Mouse (Mus musculus) liver, embryonic 11.5 days (tissue): ENCODE data around the gene Cd5. TPM values are rescaled to one million over a fixed set of nuclear protein-coding genes. Genes with fewer than 3 reads are reported as not detected.

Experiments used
- ATAC-seq: fragments of 200-750 bp; cut with Nextera tagmentation; replicated peaks from 2 replicates; pipeline ENCODE4 v1.8.0; 2017; ENCODE audit warnings: moderate number of reproducible peaks, mild to moderate bottlenecking, moderate TSS enrichment, moderate library complexity; ENCODE audit not compliant: low FRiP score
- DNase-seq: peaks from one replicate; pipeline ENCODE4 v3.0.0-alpha.2; 2017; ENCODE audit warnings: low spot score
- H3K27ac ChIP-seq: fragments of 300-500 bp; sonication (generic); 2 replicates; pipeline ENCODE4 v1.5.1; 2014; ENCODE audit warnings: mild to moderate bottlenecking, low read depth, low read length, control low read depth
- H3K27me3 ChIP-seq: fragments of 300-500 bp; sonication (generic); replicated peaks from 2 replicates; pipeline ENCODE4 v1.6.1; 2014; ENCODE audit warnings: low read length, mixed read lengths; ENCODE audit not compliant: control insufficient read depth, insufficient read depth
- H3K36me3 ChIP-seq: fragments of 300-500 bp; sonication (generic); 2 replicates; pipeline ENCODE4 v1.6.1; 2014; ENCODE audit warnings: mild to moderate bottlenecking, low read length, moderate library complexity, mixed read lengths; ENCODE audit not compliant: control insufficient read depth, insufficient read depth
- H3K4me1 ChIP-seq: fragments of 300-500 bp; sonication (generic); replicated peaks from 2 replicates; pipeline ENCODE4 v1.6.1; 2014; ENCODE audit warnings: low read length, mixed read lengths; ENCODE audit not compliant: control insufficient read depth, insufficient read depth
- H3K4me2 ChIP-seq: fragments of 300-500 bp; sonication (generic); 2 replicates; pipeline ENCODE4 v1.6.1; 2014; ENCODE audit warnings: mild to moderate bottlenecking, control low read depth, moderate library complexity
- H3K4me3 ChIP-seq: fragments of 300-500 bp; sonication (generic); 2 replicates; pipeline ENCODE4 v1.5.1; 2014; ENCODE audit warnings: low read depth, low read length, control low read depth
- H3K9ac ChIP-seq: fragments of 300-500 bp; sonication (generic); 2 replicates; pipeline ENCODE4 v1.6.1; 2014; ENCODE audit warnings: low read depth, low read length, control low read depth
- H3K9me3 ChIP-seq: fragments of 300-500 bp; sonication (generic); 2 replicates; pipeline ENCODE4 v1.6.1; 2016; ENCODE audit warnings: low read length, inconsistent platforms, mixed read lengths; ENCODE audit not compliant: control insufficient read depth
- WGBS: fragments of 180-500 bp; shearing (Covaris S2); extraction: QIAGEN DNeasy Blood & Tissue Kit; methylation state at CpG from one replicate; pipeline ENCODE4 v1.1.7; 2014; 5-methylcytosine and 5-hydroxymethylcytosine counted together
- polyA plus RNA-seq: library from polyadenylated mRNA; unstranded; fragments of >200 nt; fragmentation: Nextera tagmentation; extraction: Ambion mirVana; gene quantifications from 2 replicates; pipeline ENCODE4 v1.2.1, GENCODE M21; 2014

Gene Cd5
- polyA plus RNA-seq, 1 experiment from 2014 or later, result not detected

- H3K4me2 ChIP-seq, result no peak overlapping the region
Measured at GRCm38 (mm10) chr19:10762468-10762867, 23.7 kb upstream of the Cd5 start.

GRCm38 (mm10) chr19:10761794-10762415 lies 23.1 kb upstream of the Cd5 start:
- no peak overlapping the region for H3K4me3 ChIP-seq
- no peaks in the 10 kb centered on the region for H3K9me3 ChIP-seq
- H3K36me3 ChIP-seq, result no peaks in the 10 kb centered on the region
- no peak overlapping the region for H3K27ac ChIP-seq
- H3K9ac ChIP-seq, result no peak overlapping the region
- ATAC-seq (no peak), DNase-seq (no peak)
- H3K27me3 ChIP-seq, result no peaks in the 10 kb centered on the region
- no peaks in the 10 kb centered on the region for H3K4me1 ChIP-seq
- no peak overlapping the region for H3K4me2 ChIP-seq
- whole genome bisulfite sequencing, result 76% methylated on average over 8 of the region's 8 CpGs

More at GRCm38 (mm10) chr19:10762468-10762867, 23.7 kb upstream of the Cd5 start:
- ATAC-seq (no peak), DNase-seq (no peak)
- Histone ChIP-seq H3K27ac (no peak overlapping the region), H3K36me3 (no peaks in the 10 kb centered on the region), H3K27me3 (no peaks in the 10 kb centered on the region), H3K4me3 (no peak overlapping the region), H3K9me3 (no peaks in the 10 kb centered on the region), H3K9ac (no peak overlapping the region), H3K4me1 (no peaks in the 10 kb centered on the region)
- 71% methylated on average over 6 of the region's 6 CpGs for WGBS

GRCm38 (mm10) chr19:10759983-10760831 lies 21.4 kb upstream of the Cd5 start:
- Histone ChIP-seq H3K9me3 (no peaks in the 10 kb centered on the region), H3K4me2 (no peak overlapping the region), H3K4me1 (no peaks in the 10 kb centered on the region), H3K27ac (no peak overlapping the region), H3K4me3 (no peak overlapping the region), H3K9ac (no peak overlapping the region), H3K27me3 (no peaks in the 10 kb centered on the region), H3K36me3 (no peaks in the 10 kb centered on the region)
- ATAC-seq, result no peak
- 70% methylated on average over 9 of the region's 9 CpGs for WGBS
- DNase-seq, result no peak

- Histone ChIP-seq H3K9ac (no peak overlapping the region), H3K27ac (no peak overlapping the region), H3K9me3 (no peaks in the 10 kb centered on the region), H3K27me3 (no peaks in the 10 kb centered on the region), H3K4me2 (no peak overlapping the region), H3K4me3 (no peak overlapping the region), H3K4me1 (no peaks in the 10 kb centered on the region), H3K36me3 (no peaks in the 10 kb centered on the region)
- no peak for DNase-seq
- ATAC-seq, result no peak
Measured at GRCm38 (mm10) chr19:10759525-10759924, 20.7 kb upstream of the Cd5 start.

- H3K4me1 ChIP-seq, result no peaks in the 10 kb centered on the region
Measured at GRCm38 (mm10) chr19:10758708-10759107, 19.9 kb upstream of the Cd5 start.

GRCm38 (mm10) chr19:10757526-10757925 lies 18.7 kb upstream of the Cd5 start:
- no peaks in the 10 kb centered on the region for H3K4me1 ChIP-seq
- H3K9me3 ChIP-seq, result no peaks in the 10 kb centered on the region
- WGBS, result 76% methylated on average over 2 of the region's 2 CpGs
- H3K27ac ChIP-seq, result no peak overlapping the region
- DNase-seq (no peak), ATAC-seq (no peak)
- H3K4me3 ChIP-seq, result no peak overlapping the region
- no peaks in the 10 kb centered on the region for H3K36me3 ChIP-seq
- H3K9ac ChIP-seq, result no peak overlapping the region
- H3K4me2 ChIP-seq, result no peak overlapping the region
- H3K27me3 ChIP-seq, result no peaks in the 10 kb centered on the region

More at GRCm38 (mm10) chr19:10758708-10759107, 19.9 kb upstream of the Cd5 start:
- WGBS, result 62% methylated on average over 6 of the region's 6 CpGs
- Histone ChIP-seq H3K9me3 (no peaks in the 10 kb centered on the region), H3K4me2 (no peak overlapping the region), H3K9ac (no peak overlapping the region), H3K4me3 (no peak overlapping the region), H3K27ac (no peak overlapping the region), H3K36me3 (no peaks in the 10 kb centered on the region), H3K27me3 (no peaks in the 10 kb centered on the region)
- DNase-seq (no peak), ATAC-seq (no peak)

GRCm38 (mm10) chr19:10757125-10757524 lies 18.3 kb upstream of the Cd5 start:
- Histone ChIP-seq H3K4me1 (no peaks in the 10 kb centered on the region), H3K4me2 (no peak overlapping the region), H3K4me3 (no peak overlapping the region), H3K27ac (no peak overlapping the region), H3K9ac (no peak overlapping the region), H3K36me3 (no peaks in the 10 kb centered on the region), H3K9me3 (no peaks in the 10 kb centered on the region), H3K27me3 (no peaks in the 10 kb centered on the region)
- DNase-seq, result no peak
- no peak for ATAC-seq

- H3K27me3 ChIP-seq, result no peaks in the 10 kb centered on the region
- no peaks in the 10 kb centered on the region for H3K4me1 ChIP-seq
- H3K9ac ChIP-seq, result no peak overlapping the region
- no peaks in the 10 kb centered on the region for H3K9me3 ChIP-seq
- no peak overlapping the region for H3K27ac ChIP-seq
- no peaks in the 10 kb centered on the region for H3K36me3 ChIP-seq
- H3K4me2 ChIP-seq, result no peak overlapping the region
- WGBS, result 88% methylated on average over 5 of the region's 5 CpGs
- no peak for DNase-seq
- no peak overlapping the region for H3K4me3 ChIP-seq
- ATAC-seq, result no peak
Measured at GRCm38 (mm10) chr19:10752646-10753045, 13.8 kb upstream of the Cd5 start.

GRCm38 (mm10) chr19:10752106-10752505 lies 13.3 kb upstream of the Cd5 start:
- no peak for ATAC-seq
- no peak for DNase-seq
- Histone ChIP-seq H3K4me3 (no peak overlapping the region), H3K9ac (no peak overlapping the region), H3K27me3 (no peaks in the 10 kb centered on the region), H3K9me3 (no peaks in the 10 kb centered on the region), H3K4me2 (no peak overlapping the region), H3K36me3 (no peaks in the 10 kb centered on the region), H3K4me1 (no peaks in the 10 kb centered on the region), H3K27ac (no peak overlapping the region)
- 87% methylated on average over 6 of the region's 6 CpGs for WGBS
